Comparison of ENCODE assay signal across 9 mouse cellular contexts in the genomic region with DNA sequence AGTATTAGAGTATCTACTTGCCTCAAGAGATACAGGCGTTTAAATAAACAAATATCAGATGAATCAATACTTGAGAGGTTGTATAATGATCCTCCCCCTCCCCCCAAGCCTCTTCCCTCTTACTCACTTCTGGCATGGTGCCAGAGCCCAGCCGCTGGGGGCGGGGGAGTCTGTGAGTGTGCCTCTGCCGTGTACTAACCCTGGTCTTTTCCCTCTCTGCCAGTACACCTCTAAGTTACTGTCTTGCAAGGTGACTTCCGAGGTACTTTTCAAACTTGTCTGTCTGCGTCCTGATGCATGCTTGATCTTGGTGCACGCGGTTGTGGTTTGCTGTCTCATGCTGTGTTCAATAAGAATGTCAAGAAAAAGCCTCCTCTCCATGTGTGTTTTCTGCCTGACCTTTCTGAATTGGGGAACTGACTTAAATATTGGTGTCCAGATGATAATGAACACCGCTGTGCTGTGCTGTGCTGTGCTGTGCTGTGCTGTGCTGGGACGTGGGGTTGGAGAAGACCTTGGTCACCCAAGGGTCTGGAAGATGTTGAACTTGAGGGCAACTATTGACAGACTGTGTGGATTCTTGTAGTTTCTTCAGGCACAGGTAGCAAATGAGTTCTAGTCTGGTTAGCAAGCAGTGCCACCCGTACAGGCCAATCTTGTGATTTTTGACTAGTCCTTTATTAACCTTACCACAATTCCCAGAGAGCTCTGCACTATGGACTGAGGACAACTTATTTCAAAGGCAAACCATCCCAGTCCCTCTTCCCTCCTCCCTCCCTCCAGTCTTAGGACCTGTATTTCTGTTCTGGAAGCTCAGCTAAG. TPM values are rescaled to one million over a fixed set of nuclear protein-coding genes. Genes with fewer than 3 reads are reported as not detected.
DNase-seq lines count a peak whose midpoint lies in the region; ATAC-seq and TF ChIP-seq lines count a peak whose summit lies in the region.
"Had no signal": no experiment of that assay in that cellular context is flagged by ENCODE, and none has a peak within 500 bp of the region (broad histone marks: within the 10 kb centered on the region; RNA-seq: fewer than 3 reads in every experiment).

No protein-coding gene starts in this region.

- TF ChIP-seq POLR2A in kidney, adult 2 months (IDR thresholded peaks at IDR 0.05; ENCODE audit: low read depth, low read length): no peak

- 45% methylated on average over 11 of the region's 11 CpGs for WGBS in kidney, adult 2 months
- 60% methylated on average over 11 of the region's 11 CpGs for WGBS in kidney, embryonic 16.5 days
- WGBS in heart, embryonic 15.5 days: 49% methylated on average over 11 of the region's 11 CpGs

- no peaks in the 10 kb centered on the region for H3K36me3 ChIP-seq in kidney, adult 2 months (ENCODE audit: control insufficient read depth, insufficient read depth, low read length)
- no peaks in the 10 kb centered on the region for H3K36me3 ChIP-seq in kidney, embryonic 16.5 days (ENCODE audit: insufficient read depth, low read length)
- H3K36me3 ChIP-seq in heart, embryonic 15.5 days: 0 out of 2 replicates have a peak, but pooled peaks cover 4% of the 10 kb centered on the region

- peaks cover 29% of the 10 kb centered on the region for H3K4me1 ChIP-seq in kidney, adult 2 months (ENCODE audit: control insufficient read depth, insufficient read depth, low read length)
- peaks cover 18% of the 10 kb centered on the region for H3K4me1 ChIP-seq in kidney, embryonic 16.5 days (ENCODE audit: insufficient read depth, low read length)
- H3K4me1 ChIP-seq in heart, embryonic 15.5 days (replicated peaks): peaks cover 51% of the 10 kb centered on the region

- DNase-seq in kidney, adult 2 months: peak; percentile 66
- peak; percentile 63 to 70 for DNase-seq in adrenal gland, adult 18-20 months (ENCODE audit: low spot score in 2 of 2)
- peak; percentile 58 for DNase-seq in lung, postnatal 14 days
- DNase-seq in spleen, postnatal 10 days (ENCODE audit: low spot score in 2 of 2): no peak
- no peak for DNase-seq in layer of hippocampus, adult 9-11 months

- TF ChIP-seq CTCF in kidney, adult 2 months (conservative IDR thresholded peaks at IDR 0.05; ENCODE audit: insufficient read depth, insufficient read length, low read depth, low read length): no peak

- H3K9ac ChIP-seq in kidney, embryonic 16.5 days (replicated peaks; ENCODE audit: low read length): no peak overlapping the region
- no peak overlapping the region for H3K9ac ChIP-seq in heart, embryonic 15.5 days

- no peaks in the 10 kb centered on the region for H3K9me3 ChIP-seq in kidney, embryonic 16.5 days (ENCODE audit: low read length)
- no peaks in the 10 kb centered on the region for H3K9me3 ChIP-seq in heart, embryonic 15.5 days (replicated peaks)

- no peak overlapping the region for H3K4me3 ChIP-seq in kidney, adult 2 months (ENCODE audit: insufficient read depth, low read depth, low read length)
- H3K4me3 ChIP-seq in kidney, embryonic 16.5 days (ENCODE audit: low read length): no peak overlapping the region
- H3K4me3 ChIP-seq in heart, embryonic 15.5 days: no peak overlapping the region

- no peak for ATAC-seq in kidney, embryonic 16.5 days (ENCODE audit: low FRiP score, low TSS enrichment)
- ATAC-seq in heart, embryonic 15.5 days (replicated peaks; ENCODE audit: insufficient number of reproducible peaks, insufficient read depth, low FRiP score, low read depth): no peak
- no peak for ATAC-seq in monocyte, adult 5-6 weeks (replicated peaks; ENCODE audit: insufficient number of reproducible peaks, low FRiP score, low TSS enrichment, poor library complexity, severe bottlenecking)
- ATAC-seq: Patski had no signal

- H3K27ac ChIP-seq in kidney, adult 2 months (ENCODE audit: insufficient read depth, low read depth, low read length): peak overlapping the region; percentile 28; the same call in 1 of the 2 replicates
- no peak overlapping the region for H3K27ac ChIP-seq in kidney, embryonic 16.5 days (ENCODE audit: low read length)
- peak overlapping the region; percentile 1; the same call in 1 of the 2 replicates for H3K27ac ChIP-seq in heart, embryonic 15.5 days

- no peaks in the 10 kb centered on the region for H3K27me3 ChIP-seq in kidney, adult 2 months (replicated peaks; ENCODE audit: control insufficient read depth, insufficient read depth, low read length)
- H3K27me3 ChIP-seq in kidney, embryonic 16.5 days (ENCODE audit: insufficient read depth, low read length): no peaks in the 10 kb centered on the region
- H3K27me3 ChIP-seq in heart, embryonic 15.5 days: no peaks in the 10 kb centered on the region
- H3K27me3 ChIP-seq: Patski had no signal

- no peak overlapping the region for H3K4me2 ChIP-seq in kidney, embryonic 16.5 days (replicated peaks; ENCODE audit: low read depth, low read length)
- H3K4me2 ChIP-seq in heart, embryonic 15.5 days: no peak overlapping the region

RNA-seq across cellular contexts. Expression of gene D630039A03Rik, which starts 29.8 kb away (rescaled TPM):
- 17.8 and 19.8 TPM in 2 replicates for polyA plus RNA-seq in kidney, adult 2 months (2012; rRNA removed)
- 1.7 and 2.2 TPM in 2 replicates for polyA plus RNA-seq in kidney, embryonic 16.5 days (2015; fragmentation: Nextera tagmentation; extraction: Ambion mirVana)
- 10 to 100 TPM in 1 of 2 experiments, 1 to 10 TPM in 1; 9.7 to 14.0 TPM for total RNA-seq in adrenal gland, adult 18-20 months (2021)
- polyA plus RNA-seq in heart, embryonic 15.5 days (2015; fragmentation: Nextera tagmentation; extraction: Ambion mirVana): 0.06 and 0.38 TPM in 2 replicates
- total RNA-seq in monocyte, adult 5-6 weeks (2017): 0.19 TPM in 1 of 3 replicates, not detected in the others

Comparison
In these comparisons a context has a peak if more than half of its experiments do, and no peak if none do; other contexts are left out.
1. DNase-seq: peak in kidney, adult 2 months (single experiment), adrenal gland, adult 18-20 months (2 of 2) and lung, postnatal 14 days (single experiment); none in spleen, postnatal 10 days (0 of 2) and layer of hippocampus, adult 9-11 months (single experiment).